Mouse (Mus musculus) heart, embryonic 13.5 days (tissue): ENCODE data around the gene Togaram2. TPM values are rescaled to one million over a fixed set of nuclear protein-coding genes. Genes with fewer than 3 reads are reported as not detected.

Experiments used
- ATAC-seq: fragments of 200-750 bp; cut with Nextera tagmentation; 2 replicates; pipeline ENCODE4 v1.8.0; 2017; ENCODE audit warnings: moderate TSS enrichment; ENCODE audit not compliant: insufficient number of reproducible peaks, low FRiP score, low TSS enrichment; ENCODE audit errors: extremely low read depth
- H3K27ac ChIP-seq: fragments of 300-500 bp; sonication (generic); replicated peaks from 2 replicates; pipeline ENCODE4 v1.5.1; 2015; ENCODE audit warnings: moderate library complexity, mild to moderate bottlenecking, inconsistent platforms
- H3K27me3 ChIP-seq: fragments of 300-500 bp; sonication (generic); replicated peaks from 2 replicates; pipeline ENCODE4 v1.6.1; 2015; ENCODE audit warnings: mild to moderate bottlenecking, inconsistent platforms
- H3K36me3 ChIP-seq: fragments of 300-500 bp; sonication (generic); 2 replicates; pipeline ENCODE4 v1.6.1; 2015; ENCODE audit warnings: mild to moderate bottlenecking, inconsistent platforms
- H3K4me1 ChIP-seq: fragments of 300-500 bp; sonication (generic); 2 replicates; pipeline ENCODE4 v1.6.1; 2015; ENCODE audit warnings: inconsistent platforms
- H3K4me2 ChIP-seq: fragments of 300-500 bp; sonication (generic); 2 replicates; pipeline ENCODE4 v1.6.1; 2015; ENCODE audit warnings: inconsistent platforms, mild to moderate bottlenecking, moderate library complexity
- H3K4me3 ChIP-seq: fragments of 300-500 bp; sonication (generic); 2 replicates; pipeline ENCODE4 v1.5.1; 2015; ENCODE audit warnings: moderate library complexity, mild to moderate bottlenecking, inconsistent platforms
- H3K9ac ChIP-seq: fragments of 300-500 bp; sonication (generic); 2 replicates; pipeline ENCODE4 v1.6.1; 2015; ENCODE audit warnings: inconsistent platforms, mild to moderate bottlenecking, moderate library complexity
- H3K9me3 ChIP-seq: fragments of 300-500 bp; sonication (generic); 2 replicates; pipeline ENCODE4 v1.6.1; 2016; ENCODE audit warnings: inconsistent platforms
- WGBS: fragments of 180-500 bp; shearing (Covaris S2); methylation state at CpG from one replicate; pipeline ENCODE4 v1.1.7; 2015; ENCODE audit warnings: mixed read lengths; 5-methylcytosine and 5-hydroxymethylcytosine counted together
- polyA plus RNA-seq: library from polyadenylated mRNA; unstranded; fragments of >200 nt; fragmentation: Nextera tagmentation; extraction: Ambion mirVana; gene quantifications from 2 replicates; pipeline ENCODE4 v1.2.1, GENCODE M21; 2015

The Togaram2 gene
- polyA plus RNA-seq, 1 experiment from 2014 or later: 2.3 TPM

DNA sequence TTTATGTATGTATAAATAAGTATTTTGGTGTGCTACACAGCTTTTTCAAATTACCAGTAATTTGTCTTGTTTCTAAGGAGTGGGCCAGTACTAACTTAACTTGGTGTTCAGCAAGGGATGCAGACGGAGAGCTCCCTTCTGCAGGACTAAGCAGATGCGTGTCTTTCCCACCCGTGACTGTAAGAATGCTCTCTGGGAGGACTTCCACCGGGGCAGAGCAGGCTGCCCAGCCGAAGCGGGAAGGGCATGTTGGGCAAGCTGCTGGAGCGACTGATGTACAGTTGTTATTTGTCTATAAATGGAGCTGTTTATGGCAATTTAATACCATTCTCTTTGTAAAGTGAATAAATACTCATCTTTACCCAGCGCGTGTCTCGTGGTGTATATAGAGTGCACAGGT, 14.4 kb upstream of the Togaram2 start:
- peaks cover 52% of the 10 kb centered on the region for H3K36me3 ChIP-seq
- no peak for ATAC-seq
- H3K4me2 ChIP-seq: no peak overlapping the region
- H3K9ac ChIP-seq: no peak overlapping the region
- no peaks in the 10 kb centered on the region for H3K27me3 ChIP-seq
- H3K27ac ChIP-seq: no peak overlapping the region
- peaks cover 10% of the 10 kb centered on the region; the same call in 1 of the 2 replicates for H3K4me1 ChIP-seq
- no peak overlapping the region for H3K4me3 ChIP-seq
- WGBS: 90% methylated on average over 10 of the region's 10 CpGs
- no peaks in the 10 kb centered on the region for H3K9me3 ChIP-seq

DNA sequence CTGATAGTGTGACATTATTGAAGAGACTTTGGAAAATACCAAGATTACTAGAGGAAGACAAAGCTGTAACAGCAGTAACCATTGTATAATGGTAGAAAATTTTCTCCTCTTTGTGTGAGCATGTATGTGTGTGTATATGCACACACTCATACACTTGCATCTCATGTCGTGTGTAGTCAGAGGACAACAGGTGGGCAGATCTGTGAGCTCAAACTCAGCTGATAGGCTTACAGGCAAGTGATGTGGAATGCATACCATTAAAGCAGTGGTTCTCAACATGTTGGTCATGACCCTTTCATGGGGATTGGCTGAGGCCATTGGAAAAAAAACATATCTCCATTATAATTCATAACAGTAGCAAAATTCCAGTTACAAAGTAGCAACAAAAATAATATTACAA, 12.7 kb upstream of the Togaram2 start:
- WGBS: 34% methylated on average over 1 of the region's 1 CpGs
- peaks cover 10% of the 10 kb centered on the region; the same call in 1 of the 2 replicates for H3K4me1 ChIP-seq
- H3K4me3 ChIP-seq: no peak overlapping the region

DNA sequence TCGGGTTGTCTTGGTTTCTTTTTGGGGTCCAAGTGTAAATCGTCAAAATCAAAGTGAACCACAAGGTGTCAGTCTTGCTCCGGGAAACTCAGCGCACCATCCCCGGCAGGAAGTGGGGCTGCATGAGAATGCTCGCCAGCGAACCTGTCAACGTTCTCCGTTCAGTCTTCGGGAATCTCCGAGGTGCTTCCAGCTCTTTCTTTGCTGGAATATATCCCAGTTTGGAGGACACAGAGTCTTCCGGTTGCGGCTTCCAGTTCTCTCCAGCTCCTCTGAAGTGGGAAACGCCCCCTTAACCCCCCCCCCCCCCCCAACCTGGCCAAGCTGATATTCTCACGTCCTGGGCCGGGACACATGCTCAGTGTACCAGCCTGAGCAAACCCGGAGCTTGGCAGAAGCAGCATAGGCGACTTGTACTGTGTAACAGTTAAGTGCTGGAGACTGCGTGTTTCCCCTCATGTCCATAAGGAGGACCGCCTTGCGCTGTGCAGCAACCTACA, 10.3 kb upstream of the Togaram2 start:
- WGBS: 6% methylated on average over 21 of the region's 21 CpGs
- Histone ChIP-seq H3K27me3 (no peaks in the 10 kb centered on the region), H3K27ac (peak overlapping the region; percentile 58; the same call in 1 of the 2 replicates)

More for the DNA sequence above, 12.7 kb upstream of the Togaram2 start:
- Histone ChIP-seq H3K27me3 (no peaks in the 10 kb centered on the region), H3K9me3 (no peaks in the 10 kb centered on the region), H3K27ac (no peak overlapping the region), H3K4me2 (no peak overlapping the region), H3K9ac (no peak overlapping the region), H3K36me3 (peaks cover 41% of the 10 kb centered on the region)
- no peak for ATAC-seq

DNA sequence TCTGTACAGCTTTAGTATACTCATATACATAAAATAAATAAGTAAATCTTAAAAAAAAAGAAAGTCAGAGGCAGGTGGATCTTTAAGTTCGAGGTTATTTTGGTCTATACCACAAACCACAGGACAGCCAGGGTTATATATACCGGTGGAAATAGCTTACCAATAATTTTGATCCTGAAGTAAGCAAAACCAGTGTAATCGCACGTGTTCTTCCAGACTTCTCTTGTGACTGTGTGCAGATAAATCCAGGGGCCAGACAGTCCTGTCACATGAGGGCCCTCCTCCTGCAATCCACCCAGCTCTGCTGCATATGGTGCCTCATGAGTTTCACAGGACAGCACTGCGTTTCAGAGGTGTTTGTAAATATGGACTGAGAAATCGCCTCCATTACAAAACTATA, 9.6 kb upstream of the Togaram2 start:
- Histone ChIP-seq H3K27ac (no peak overlapping the region; the same call in 1 of the 2 replicates), H3K9me3 (0 out of 2 replicates have a peak, but pooled peaks cover under 1% of the 10 kb centered on the region), H3K9ac (no peak overlapping the region), H3K27me3 (no peaks in the 10 kb centered on the region), H3K4me2 (no peak overlapping the region), H3K36me3 (peaks cover 11% of the 10 kb centered on the region), H3K4me1 (peaks cover 10% of the 10 kb centered on the region; the same call in 1 of the 2 replicates), H3K4me3 (no peak overlapping the region)
- WGBS: 77% methylated on average over 6 of the region's 6 CpGs
- ATAC-seq: no peak

More for the DNA sequence above, 10.3 kb upstream of the Togaram2 start:
- peak overlapping the region; percentile 80 for H3K9ac ChIP-seq
- H3K4me2 ChIP-seq: peak overlapping the region; percentile 75
- no peaks in the 10 kb centered on the region for H3K9me3 ChIP-seq
- peaks cover 10% of the 10 kb centered on the region; the same call in 1 of the 2 replicates for H3K4me1 ChIP-seq
- peaks cover 17% of the 10 kb centered on the region for H3K36me3 ChIP-seq
- peak overlapping the region; percentile 49 for H3K4me3 ChIP-seq
- ATAC-seq: peak; percentile 51; the same call in 1 of the 2 replicates

DNA sequence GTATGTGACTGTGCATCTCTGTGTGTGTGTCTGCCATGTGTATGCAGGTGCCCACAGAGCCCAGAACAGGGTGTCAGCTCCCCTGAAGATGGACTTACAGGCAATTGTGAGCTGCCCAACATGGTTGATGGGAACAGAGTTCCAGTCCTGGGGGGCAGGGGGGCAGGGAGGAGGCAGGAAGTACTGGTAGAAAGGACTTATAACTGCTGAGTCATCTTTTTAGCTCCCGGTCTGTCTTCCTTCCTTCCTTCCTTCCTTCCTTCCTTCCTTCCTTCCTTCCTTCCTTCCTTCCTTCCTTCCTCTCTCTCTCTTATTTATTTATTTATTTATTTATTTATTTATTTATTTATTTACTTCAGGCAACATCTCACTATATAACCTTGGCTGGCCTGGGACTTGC, 8.9 kb upstream of the Togaram2 start:
- H3K36me3 ChIP-seq: peaks cover 4% of the 10 kb centered on the region; the same call in 1 of the 2 replicates
- H3K4me2 ChIP-seq: no peak overlapping the region
- no peak for ATAC-seq
- peaks cover 10% of the 10 kb centered on the region; the same call in 1 of the 2 replicates for H3K4me1 ChIP-seq
- no peak overlapping the region for H3K4me3 ChIP-seq
- H3K9me3 ChIP-seq: peaks cover 3% of the 10 kb centered on the region; the same call in 1 of the 2 replicates
- 54% methylated on average over 1 of the region's 1 CpGs for WGBS
- no peak overlapping the region for H3K9ac ChIP-seq
- H3K27me3 ChIP-seq: no peaks in the 10 kb centered on the region
- no peak overlapping the region for H3K27ac ChIP-seq

DNA sequence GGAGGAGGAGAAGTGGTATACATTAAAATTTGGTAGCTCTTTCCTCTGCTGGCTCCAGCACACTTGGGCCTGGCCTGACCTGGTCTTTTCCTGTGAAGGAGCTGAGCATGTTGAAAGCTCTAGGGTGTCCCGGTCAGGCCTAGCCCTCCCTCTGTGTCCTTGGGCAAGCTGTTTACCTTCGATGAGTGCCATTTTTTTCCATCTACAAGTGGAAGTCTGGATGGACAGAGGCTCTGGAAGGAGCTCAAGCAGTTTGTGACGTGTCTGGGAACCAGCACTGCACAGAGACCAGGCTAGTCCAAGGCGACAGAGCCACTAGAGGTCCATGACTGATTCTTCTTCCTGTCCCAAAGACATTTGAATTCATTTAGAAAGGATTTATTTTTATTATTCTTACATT, 7.9 kb upstream of the Togaram2 start:
- ATAC-seq: no peak
- 77% methylated on average over 4 of the region's 4 CpGs for WGBS
- no peak overlapping the region for H3K4me2 ChIP-seq

DNA sequence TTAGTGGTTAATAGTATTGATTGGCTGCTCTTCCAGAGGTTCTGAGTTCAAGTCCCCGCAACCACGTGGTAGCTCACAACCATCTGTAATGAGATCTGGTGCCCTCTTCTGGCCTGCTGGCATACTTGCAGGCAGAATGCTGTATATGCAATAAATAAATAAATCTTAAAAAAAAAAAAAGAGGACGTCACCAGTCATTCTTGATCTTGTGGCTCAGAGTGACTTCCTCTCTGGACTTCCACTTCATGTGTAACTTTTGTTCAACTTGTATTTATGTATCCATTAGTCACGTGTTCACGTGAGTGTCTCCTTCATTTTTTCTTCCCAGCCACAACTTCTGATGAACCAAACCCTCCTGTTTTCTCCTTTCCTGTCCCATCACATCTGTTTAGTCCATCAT, 3.5 kb upstream of the Togaram2 start:
- Histone ChIP-seq H3K4me2 (no peak overlapping the region), H3K9me3 (peaks cover 3% of the 10 kb centered on the region; the same call in 1 of the 2 replicates), H3K4me1 (peaks cover 25% of the 10 kb centered on the region), H3K27ac (no peak overlapping the region), H3K4me3 (no peak overlapping the region), H3K36me3 (no peaks in the 10 kb centered on the region), H3K9ac (no peak overlapping the region), H3K27me3 (no peaks in the 10 kb centered on the region)
- 73% methylated on average over 5 of the region's 5 CpGs for WGBS
- no peak for ATAC-seq

More for the DNA sequence above, 7.9 kb upstream of the Togaram2 start:
- no peak overlapping the region for H3K9ac ChIP-seq
- H3K27ac ChIP-seq: no peak overlapping the region
- H3K4me3 ChIP-seq: no peak overlapping the region
- peaks cover 10% of the 10 kb centered on the region; the same call in 1 of the 2 replicates for H3K4me1 ChIP-seq
- no peaks in the 10 kb centered on the region for H3K27me3 ChIP-seq
- no peaks in the 10 kb centered on the region for H3K36me3 ChIP-seq
- H3K9me3 ChIP-seq: peaks cover 3% of the 10 kb centered on the region; the same call in 1 of the 2 replicates

DNA sequence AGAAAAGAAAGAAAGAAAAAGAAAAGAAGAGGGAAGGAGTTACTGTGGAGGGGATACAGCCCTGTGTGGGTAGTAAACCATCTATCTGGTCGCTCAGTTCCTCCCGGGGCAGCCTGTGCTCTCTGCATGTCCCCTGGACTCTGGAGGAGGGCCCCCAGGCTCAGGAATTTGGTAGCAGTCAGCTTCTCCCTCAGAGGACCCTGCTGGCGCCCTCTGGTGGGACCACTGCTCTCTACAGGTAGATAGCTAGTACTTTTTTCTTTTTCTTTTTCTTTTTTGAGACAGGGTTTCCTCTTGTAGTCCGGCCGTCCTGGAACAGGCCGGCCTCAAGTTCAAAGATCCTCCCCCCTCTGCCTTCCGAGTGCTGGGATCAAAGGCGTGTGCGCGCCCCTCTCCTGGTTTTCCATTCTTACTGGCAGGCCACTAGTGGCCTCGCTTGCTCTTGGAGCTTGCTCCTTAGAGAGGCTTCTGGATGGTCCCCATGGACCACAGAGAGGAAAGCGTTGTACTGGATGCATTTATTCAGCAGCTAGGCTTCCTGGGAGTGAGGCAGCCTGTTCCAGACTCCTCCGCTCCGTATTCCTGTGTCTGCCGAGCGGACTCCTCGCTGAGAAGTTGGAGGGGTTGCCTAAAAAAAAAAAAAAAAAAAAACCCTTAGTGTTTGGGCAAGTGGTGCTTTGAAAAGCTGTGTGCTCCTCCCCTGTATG, 1.1 kb upstream of the Togaram2 start:
- no peak overlapping the region for H3K27ac ChIP-seq
- no peak for ATAC-seq
- no peak overlapping the region for H3K4me2 ChIP-seq
- no peak overlapping the region for H3K9ac ChIP-seq
- H3K27me3 ChIP-seq: no peaks in the 10 kb centered on the region
- peaks cover 32% of the 10 kb centered on the region for H3K4me1 ChIP-seq
- 50% methylated on average over 17 of the region's 17 CpGs for WGBS
- no peak overlapping the region for H3K4me3 ChIP-seq
- H3K36me3 ChIP-seq: no peaks in the 10 kb centered on the region
- H3K9me3 ChIP-seq: peaks cover 3% of the 10 kb centered on the region; the same call in 1 of the 2 replicates

DNA sequence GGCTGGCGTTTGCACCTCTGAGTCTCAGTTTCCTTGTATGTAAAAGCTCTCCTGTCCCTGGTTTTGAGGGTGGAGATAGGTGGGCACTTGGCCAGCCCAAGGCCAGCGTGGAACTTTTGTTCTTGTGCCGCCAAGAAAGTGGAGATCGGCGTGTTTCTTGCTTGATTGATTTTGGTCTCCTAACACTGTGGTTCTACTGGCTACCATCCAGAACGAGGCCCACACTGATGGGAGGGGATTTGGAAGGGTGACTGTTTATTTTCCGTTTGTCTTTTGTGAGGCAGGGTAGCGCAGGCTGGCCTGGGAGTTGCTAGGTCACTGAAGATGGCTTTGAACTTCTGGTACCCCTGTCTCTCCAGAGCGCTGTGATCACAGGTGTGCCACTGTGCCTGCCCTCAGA, 875 bp downstream of the Togaram2 start:
- no peaks in the 10 kb centered on the region for H3K27me3 ChIP-seq
- no peak overlapping the region for H3K27ac ChIP-seq
- H3K36me3 ChIP-seq: no peaks in the 10 kb centered on the region
- H3K4me1 ChIP-seq: peaks cover 32% of the 10 kb centered on the region
- H3K4me3 ChIP-seq: no peak overlapping the region
- no peak overlapping the region for H3K4me2 ChIP-seq
- WGBS: 56% methylated on average over 9 of the region's 9 CpGs
- ATAC-seq: no peak
- no peaks in the 10 kb centered on the region for H3K9me3 ChIP-seq
- H3K9ac ChIP-seq: no peak overlapping the region; the same call in 1 of the 2 replicates

DNA sequence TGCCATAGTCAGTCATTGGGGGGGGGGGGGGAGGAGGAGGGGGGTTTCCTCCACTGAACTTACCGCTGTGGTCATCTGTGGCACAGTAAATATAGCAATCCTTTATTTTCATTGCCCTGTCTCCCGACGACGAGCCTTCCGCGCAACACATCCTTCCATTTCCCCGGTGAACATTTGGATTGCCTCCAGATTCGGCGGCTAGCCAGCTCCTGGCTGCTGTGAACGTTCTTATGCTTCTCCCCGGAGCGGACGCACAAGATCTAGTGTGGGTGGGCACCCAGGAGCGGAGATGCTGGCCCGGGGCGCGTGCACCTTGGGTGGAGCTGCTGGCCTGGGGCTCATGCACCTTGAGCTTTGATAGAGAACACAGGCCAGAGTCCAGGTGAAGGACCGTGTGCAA, 1.8 kb downstream of the Togaram2 start:
- H3K27ac ChIP-seq: no peak overlapping the region
- no peak overlapping the region for H3K9ac ChIP-seq
- no peak overlapping the region for H3K4me3 ChIP-seq
- H3K4me1 ChIP-seq: peaks cover 32% of the 10 kb centered on the region
- no peaks in the 10 kb centered on the region for H3K27me3 ChIP-seq
- no peak overlapping the region for H3K4me2 ChIP-seq
- no peak for ATAC-seq
- no peaks in the 10 kb centered on the region for H3K36me3 ChIP-seq
- no peaks in the 10 kb centered on the region for H3K9me3 ChIP-seq
- 82% methylated on average over 18 of the region's 18 CpGs for WGBS

DNA sequence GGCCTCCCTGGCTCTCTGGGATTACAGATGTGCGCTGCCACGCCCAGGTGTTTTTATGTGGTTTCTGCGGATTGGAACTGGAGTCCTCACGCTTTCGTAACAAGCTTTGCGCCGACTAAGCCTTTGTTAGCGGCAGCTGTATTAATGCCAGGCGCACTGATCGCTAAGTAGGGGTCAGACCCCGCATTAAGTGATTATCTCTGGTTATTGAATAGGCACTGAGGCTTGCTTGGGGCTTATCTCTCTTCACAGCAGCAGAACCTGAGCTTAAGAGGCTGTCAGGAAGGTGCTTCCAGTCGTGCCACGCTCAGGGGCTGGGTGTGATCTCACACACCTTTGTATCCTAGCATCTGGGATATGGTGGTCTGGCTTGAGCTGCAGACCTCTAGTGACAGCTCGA, 8.6 kb downstream of the Togaram2 start:
- no peak overlapping the region for H3K4me3 ChIP-seq
- H3K27ac ChIP-seq: no peak overlapping the region
- H3K9ac ChIP-seq: no peak overlapping the region
- H3K9me3 ChIP-seq: no peaks in the 10 kb centered on the region
- no peaks in the 10 kb centered on the region for H3K27me3 ChIP-seq
- no peak overlapping the region for H3K4me2 ChIP-seq
- no peaks in the 10 kb centered on the region for H3K36me3 ChIP-seq
- no peak for ATAC-seq
- WGBS: 65% methylated on average over 14 of the region's 14 CpGs
- H3K4me1 ChIP-seq: peaks cover 21% of the 10 kb centered on the region
